Mouse (Mus musculus) heart, adult 8-10 months (tissue): ENCODE results near the gene Mtap. TPM values are rescaled to one million over a fixed set of nuclear protein-coding genes. Genes with fewer than 3 reads are reported as not detected.
A peak's percentile ranks its signal among the peaks of the same experiment; 100 is the strongest.

ENCODE experiments used
- DNase-seq: peaks from one replicate; pipeline ENCODE4 v3.0.0; 2022; ENCODE audit warnings: low spot score
- total RNA-seq, 4 experiments: library from RNA; stranded (reverse); gene quantifications; 2 replicates each; pipeline ENCODE4 v1.2.4; 2022

Mtap gene
- total RNA-seq, 4 experiments from 2014 or later = 19.9 to 23.2 (median 22.0) TPM

GRCm38 (mm10) chr4:89137542-89138360 is 829 bp downstream of the Mtap start:
- DNase-seq = peak; percentile 63

- DNase-seq = no peak
Measured at GRCm38 (mm10) chr4:89138361-89138651, 1.4 kb downstream of the Mtap start.

- peak; percentile 67 for DNase-seq
Measured at GRCm38 (mm10) chr4:89140832-89141231, 3.9 kb downstream of the Mtap start.

GRCm38 (mm10) chr4:89145409-89145808 is 8.5 kb downstream of the Mtap start:
- peak; percentile 71 for DNase-seq

- DNase-seq = peak; percentile 55
Measured at GRCm38 (mm10) chr4:89146291-89146690, 9.4 kb downstream of the Mtap start.

GRCm38 (mm10) chr4:89149261-89149660 is 12.3 kb downstream of the Mtap start:
- no peak for DNase-seq

GRCm38 (mm10) chr4:89161389-89161788 is 24.5 kb downstream of the Mtap start:
- DNase-seq = no peak

- no peak for DNase-seq
Measured at GRCm38 (mm10) chr4:89162496-89162895, 25.6 kb downstream of the Mtap start.

GRCm38 (mm10) chr4:89163613-89164012 is 26.7 kb downstream of the Mtap start:
- no peak for DNase-seq

GRCm38 (mm10) chr4:89164681-89165080 is 27.8 kb downstream of the Mtap start:
- DNase-seq = no peak

- no peak for DNase-seq
Measured at GRCm38 (mm10) chr4:89168877-89169276, 32.0 kb downstream of the Mtap start.

- DNase-seq = no peak
Measured at GRCm38 (mm10) chr4:89169739-89170138, 32.8 kb downstream of the Mtap start.

- DNase-seq = no peak
Measured at GRCm38 (mm10) chr4:89170931-89171330, 34.0 kb downstream of the Mtap start.

GRCm38 (mm10) chr4:89172873-89173605 is 36.1 kb downstream of the Mtap start:
- DNase-seq = peak; percentile 70

GRCm38 (mm10) chr4:89177514-89178307 is 40.8 kb downstream of the Mtap start:
- no peak for DNase-seq

GRCm38 (mm10) chr4:89180121-89180520 is 43.2 kb downstream of the Mtap start:
- no peak for DNase-seq

GRCm38 (mm10) chr4:89181656-89182055 is 44.7 kb downstream of the Mtap start:
- DNase-seq = no peak

GRCm38 (mm10) chr4:89182486-89182885 is 45.6 kb downstream of the Mtap start:
- DNase-seq = no peak

- DNase-seq = no peak
Measured at GRCm38 (mm10) chr4:89195481-89195880, 58.6 kb downstream of the Mtap start.

GRCm38 (mm10) chr4:89197128-89197527 is 60.2 kb downstream of the Mtap start:
- no peak for DNase-seq

- no peak for DNase-seq
Measured at GRCm38 (mm10) chr4:89200806-89201205, 63.9 kb downstream of the Mtap start.

GRCm38 (mm10) chr4:89209310-89209709 is 72.4 kb downstream of the Mtap start:
- no peak for DNase-seq
